Mouse (Mus musculus): ENCODE results near the gene Gpr35.

- TF ChIP-seq CTCF (IDR thresholded peaks at IDR 0.05; ENCODE audit: borderline replicate concordance, insufficient read depth, low read length) (no peak), POLR2A (IDR thresholded peaks at IDR 0.05; ENCODE audit: low read depth, low read length) (no peak)
Measured at GRCm38 (mm10) chr1:93026600-93026999, 75.9 kb downstream of the Gpr35 start.
